7 mouse cellular contexts compared by ENCODE assay signal in genomic region chr4:140616894-140617293, GRCm38 (mm10). TPM values are rescaled to one million over a fixed set of nuclear protein-coding genes. Genes with fewer than 3 reads are reported as not detected.
DNase-seq lines count a peak whose midpoint lies in the region; ATAC-seq lines count a peak whose summit lies in the region.

No protein-coding gene starts in this region.

- H3K36me3 ChIP-seq in hindbrain, embryonic 10.5 days = peaks cover 54% of the 10 kb centered on the region
- H3K36me3 ChIP-seq in hindbrain, embryonic 12.5 days = peaks cover 16% of the 10 kb centered on the region
- no peaks in the 10 kb centered on the region for H3K36me3 ChIP-seq in hindbrain, embryonic 16.5 days (ENCODE audit: control insufficient read depth, insufficient read depth, low read length)
- H3K36me3 ChIP-seq in liver, embryonic 15.5 days (replicated peaks) = no peaks in the 10 kb centered on the region

- H3K27me3 ChIP-seq in hindbrain, embryonic 10.5 days (ENCODE audit: insufficient read depth, poor library complexity, severe bottlenecking) = no peaks in the 10 kb centered on the region
- H3K27me3 ChIP-seq in hindbrain, embryonic 12.5 days = no peaks in the 10 kb centered on the region
- no peaks in the 10 kb centered on the region for H3K27me3 ChIP-seq in hindbrain, embryonic 16.5 days (replicated peaks; ENCODE audit: control insufficient read depth, insufficient read depth, low read length)
- H3K27me3 ChIP-seq in liver, embryonic 15.5 days = no peaks in the 10 kb centered on the region

- no peak overlapping the region for H3K9ac ChIP-seq in hindbrain, embryonic 12.5 days
- H3K9ac ChIP-seq in hindbrain, embryonic 16.5 days (ENCODE audit: low read depth, low read length) = no peak overlapping the region
- H3K9ac ChIP-seq in liver, embryonic 15.5 days = no peak overlapping the region

- H3K9me3 ChIP-seq in hindbrain, embryonic 10.5 days = no peaks in the 10 kb centered on the region
- H3K9me3 ChIP-seq in hindbrain, embryonic 12.5 days (replicated peaks) = no peaks in the 10 kb centered on the region
- no peaks in the 10 kb centered on the region for H3K9me3 ChIP-seq in hindbrain, embryonic 16.5 days (ENCODE audit: control insufficient read depth, low read length)
- H3K9me3 ChIP-seq in liver, embryonic 15.5 days (replicated peaks) = no peaks in the 10 kb centered on the region

- no peak overlapping the region for H3K4me2 ChIP-seq in hindbrain, embryonic 12.5 days (replicated peaks)
- no peak overlapping the region for H3K4me2 ChIP-seq in hindbrain, embryonic 16.5 days (ENCODE audit: low read length)
- peak overlapping the region; percentile 7; the same call in 1 of the 2 replicates for H3K4me2 ChIP-seq in liver, embryonic 15.5 days

- H3K4me3 ChIP-seq in hindbrain, embryonic 10.5 days = no peak overlapping the region
- H3K4me3 ChIP-seq in hindbrain, embryonic 12.5 days = no peak overlapping the region
- H3K4me3 ChIP-seq in hindbrain, embryonic 16.5 days (ENCODE audit: low read length) = no peak overlapping the region
- no peak overlapping the region for H3K4me3 ChIP-seq in liver, embryonic 15.5 days (replicated peaks)

- peaks cover 68% of the 10 kb centered on the region for H3K4me1 ChIP-seq in hindbrain, embryonic 10.5 days (replicated peaks)
- peaks cover 34% of the 10 kb centered on the region for H3K4me1 ChIP-seq in hindbrain, embryonic 12.5 days
- peaks cover 10% of the 10 kb centered on the region for H3K4me1 ChIP-seq in hindbrain, embryonic 16.5 days (ENCODE audit: control insufficient read depth, insufficient read depth, low read depth, low read length)
- peaks cover 19% of the 10 kb centered on the region for H3K4me1 ChIP-seq in liver, embryonic 15.5 days (replicated peaks)

- peak overlapping the region; percentile 74 for H3K27ac ChIP-seq in hindbrain, embryonic 10.5 days
- no peak overlapping the region for H3K27ac ChIP-seq in hindbrain, embryonic 12.5 days
- 0 out of 2 replicates have a peak overlapping the region, but pooled peaks have one; percentile 15 for H3K27ac ChIP-seq in hindbrain, embryonic 16.5 days (ENCODE audit: low read depth, low read length)
- peak overlapping the region; percentile 61 for H3K27ac ChIP-seq in liver, embryonic 15.5 days (replicated peaks)

- 93% methylated on average over 11 of the region's 11 CpGs for WGBS in hindbrain, embryonic 10.5 days
- 94% methylated on average over 11 of the region's 11 CpGs for WGBS in hindbrain, embryonic 12.5 days
- WGBS in hindbrain, embryonic 16.5 days = 88% methylated on average over 11 of the region's 11 CpGs
- 67% methylated on average over 11 of the region's 11 CpGs for WGBS in liver, embryonic 15.5 days (ENCODE audit: insufficient replicate concordance)

- no peak for ATAC-seq in hindbrain, embryonic 12.5 days (ENCODE audit: low FRiP score)
- no peak for ATAC-seq in hindbrain, embryonic 16.5 days
- peak; percentile 43 for ATAC-seq in liver, embryonic 15.5 days (ENCODE audit: insufficient read depth)

- no peak for DNase-seq in hindbrain, embryonic 10.5 days (ENCODE audit: low spot score)
- peak; percentile 58 for DNase-seq in kidney, adult 18-20 months
- DNase-seq in adrenal gland, adult 8-10 months = no peak
- no peak for DNase-seq in urinary bladder, postnatal 36 days (ENCODE audit: low spot score in 2 of 2)

RNA-seq across cellular contexts. Expression of gene Arhgef10l, which starts 48.9 kb away (rescaled TPM):
- polyA plus RNA-seq in hindbrain, embryonic 10.5 days (2016; fragmentation: Nextera tagmentation; extraction: Ambion mirVana) = 23.7 and 32.3 TPM in 2 replicates
- polyA plus RNA-seq in hindbrain, embryonic 12.5 days (2016; fragmentation: Nextera tagmentation; extraction: Ambion mirVana) = 31.2 and 31.7 TPM in 2 replicates
- 20.7 and 24.5 TPM in 2 replicates for polyA plus RNA-seq in hindbrain, embryonic 16.5 days (2015; fragmentation: Nextera tagmentation; extraction: Ambion mirVana)
- 4.8 and 6.5 TPM in 2 replicates for polyA plus RNA-seq in liver, embryonic 15.5 days (2015; fragmentation: Nextera tagmentation; extraction: Ambion mirVana)
- total RNA-seq in adrenal gland, adult 8-10 months (2022) = 10 to 100 TPM; 13.3 to 46.3 (median 28.5) TPM
